Mouse (Mus musculus): ENCODE data around the gene Rpl7l1.

DNA sequence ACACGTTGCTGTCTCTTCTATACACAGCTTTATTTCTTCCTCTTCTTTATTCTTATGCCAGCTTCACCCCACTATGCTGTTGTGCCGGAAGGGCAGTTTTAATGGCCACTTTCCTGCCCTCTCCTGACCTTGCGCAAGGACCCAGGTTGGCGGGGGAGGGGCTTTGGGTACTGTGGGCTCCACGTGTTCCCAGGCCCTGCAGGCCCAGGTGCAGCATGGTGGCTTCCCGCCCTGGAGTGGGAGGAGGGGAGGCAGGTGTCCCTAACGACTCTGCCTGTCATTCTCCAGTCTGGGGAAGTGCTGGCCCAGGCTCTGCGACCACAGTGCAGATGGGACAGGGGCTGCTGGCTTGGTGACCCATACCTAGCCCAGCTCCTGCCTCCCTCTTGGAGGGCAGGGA, 14.6 kb downstream of the Rpl7l1 start:
- no peak for TF ChIP-seq CTCF (IDR thresholded peaks at IDR 0.05; ENCODE audit: borderline replicate concordance, insufficient read depth, low read length)
- no peak for TF ChIP-seq POLR2A (IDR thresholded peaks at IDR 0.05; ENCODE audit: low read depth, low read length)
